Mouse (Mus musculus): Measurements from ENCODE around the gene Gm7792.
"Not testable (repeated sequence)": the region's sequence is repeated elsewhere in the genome, so short reads cannot be mapped to it uniquely, and the experiment has no call there.

Gene Gm7792

DNA sequence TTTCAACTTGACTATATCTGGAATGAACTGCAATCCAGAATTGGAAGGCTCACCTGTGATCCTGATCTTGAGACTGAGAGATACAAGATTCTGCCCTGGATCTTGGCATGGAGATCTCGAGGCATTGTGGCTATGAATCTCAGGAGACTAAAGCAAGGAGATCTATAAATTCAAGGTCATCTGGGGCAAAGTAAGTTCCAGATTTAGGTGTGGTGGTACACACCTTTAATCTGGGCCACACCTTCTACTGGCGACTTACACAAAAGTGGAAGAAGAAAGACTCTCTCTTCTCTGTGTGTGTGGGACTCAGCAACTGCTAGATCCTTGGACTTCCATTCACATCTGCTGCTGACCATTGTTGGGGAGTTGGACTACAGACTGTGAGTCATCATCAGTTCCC, at the start of gene Gm7792:
Gene Gm7792 (plus strand): TSS at position 301 of the 400 bp plus-strand sequence.
- not testable (repeated sequence) for DNase-seq (ENCODE audit: low spot score)
